Mouse (Mus musculus): ENCODE measurements around the gene Dcdc2c.

Dcdc2c gene

GRCm38 (mm10) chr12:28458786-28459185 is 93.4 kb downstream of the Dcdc2c start:
- no peak for DNase-seq (ENCODE audit: low spot score in 2 of 2)

- no peak for DNase-seq (ENCODE audit: low spot score in 2 of 2)
Observed at GRCm38 (mm10) chr12:28436536-28436935, 115.7 kb downstream of the Dcdc2c start.

GRCm38 (mm10) chr12:28432729-28433067 is 119.5 kb downstream of the Dcdc2c start:
- no peak for DNase-seq (ENCODE audit: low spot score in 2 of 2)

GRCm38 (mm10) chr12:28431832-28432728 is 120.1 kb downstream of the Dcdc2c start:
- peak; percentile 43 to 66 for DNase-seq (ENCODE audit: low spot score in 2 of 2)

- DNase-seq (ENCODE audit: low spot score in 2 of 2), result no peak
Observed at GRCm38 (mm10) chr12:28429856-28430255, 122.3 kb downstream of the Dcdc2c start.

- DNase-seq (ENCODE audit: low spot score in 2 of 2), result no peak
Observed at GRCm38 (mm10) chr12:28416957-28417356, 135.2 kb downstream of the Dcdc2c start.

GRCm38 (mm10) chr12:28407656-28408405 is 144.4 kb downstream of the Dcdc2c start:
- no peak for DNase-seq (ENCODE audit: low spot score in 2 of 2)

- no peak for DNase-seq (ENCODE audit: low spot score in 2 of 2)
Observed at GRCm38 (mm10) chr12:28402256-28402655, 149.9 kb downstream of the Dcdc2c start.

GRCm38 (mm10) chr12:28401372-28401771 is 150.8 kb downstream of the Dcdc2c start:
- no peak for DNase-seq (ENCODE audit: low spot score in 2 of 2)

- DNase-seq (ENCODE audit: low spot score in 2 of 2), result no peak
Observed at GRCm38 (mm10) chr12:28392129-28392528, 160.1 kb downstream of the Dcdc2c start.
